Mouse (Mus musculus) liver, embryonic 15.5 days (tissue): ENCODE data around the gene Mad2l1. TPM values are rescaled to one million over a fixed set of nuclear protein-coding genes. Genes with fewer than 3 reads are reported as not detected.

Experiments used
- polyA plus RNA-seq: library from polyadenylated mRNA; unstranded; fragments of >200 nt; fragmentation: Nextera tagmentation; extraction: Ambion mirVana; gene quantifications from 2 replicates; pipeline ENCODE4 v1.2.1, GENCODE M21; 2015

Mad2l1 gene
- polyA plus RNA-seq, 1 experiment from 2014 or later = 68.9 TPM

Other genes with a start within 250 kb of the Mad2l1 start
- gene Vmn1r32, start 24.7 kb downstream of the Mad2l1 start, polyA plus RNA-seq = 0.03 and 0.06 TPM in 2 replicates
- gene Vmn1r33, start 82.9 kb downstream of the Mad2l1 start, polyA plus RNA-seq = not detected in 2 replicates
- gene Vmn1r34, start 108.5 kb downstream of the Mad2l1 start, polyA plus RNA-seq = not detected in 2 replicates
- not detected in 2 replicates for gene Vmn1r35, start 150.5 kb downstream of the Mad2l1 start, polyA plus RNA-seq
- not detected in 2 replicates for gene Vmn1r36, start 183.8 kb downstream of the Mad2l1 start, polyA plus RNA-seq
- not detected in 2 replicates for gene Vmn1r37, start 194.0 kb downstream of the Mad2l1 start, polyA plus RNA-seq
- not detected in 2 replicates for gene Vmn1r38, start 247.2 kb downstream of the Mad2l1 start, polyA plus RNA-seq